Mouse (Mus musculus) right cerebral cortex, postnatal 25 days (tissue): ENCODE measurements around the gene Cct5.

ENCODE experiments used
- DNase-seq: peaks from one replicate; pipeline ENCODE4 v3.0.0; 2022

Gene Cct5

DNA sequence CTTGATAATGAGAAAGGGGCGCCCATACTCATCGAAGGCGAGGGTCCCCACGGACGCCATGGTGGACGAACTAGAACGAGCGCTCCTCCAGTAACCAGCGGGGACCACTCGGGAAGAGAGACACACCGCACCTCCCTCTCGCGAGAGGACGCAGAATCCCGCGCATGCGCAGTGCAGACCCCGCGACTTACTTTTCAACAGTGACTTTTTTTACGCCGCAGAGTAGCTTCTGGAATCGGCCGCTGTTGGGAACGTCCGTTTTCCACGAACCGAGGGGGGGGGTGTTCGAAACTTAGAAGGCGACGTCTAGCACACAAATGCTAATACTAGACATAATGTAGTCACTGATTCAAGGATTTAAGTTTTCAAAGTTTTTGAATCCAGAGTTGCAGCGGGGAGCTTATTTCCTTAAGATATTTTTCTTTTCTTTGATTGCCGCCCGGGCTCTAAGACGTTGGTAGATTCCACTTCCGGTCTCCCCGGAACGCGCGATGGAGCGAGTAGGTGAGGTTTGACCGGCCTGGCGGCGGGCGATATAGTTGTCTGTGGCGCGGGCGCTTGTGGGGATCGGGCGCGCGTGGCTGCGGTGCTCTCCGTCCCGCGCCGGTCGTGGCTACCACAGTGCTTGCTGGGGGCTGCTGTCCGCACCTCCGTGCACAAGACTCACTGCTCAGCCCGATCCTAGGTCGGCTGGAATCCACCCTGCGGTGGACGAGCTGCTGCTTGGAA is at the start of gene Cct5, which contains the start of gene Fam173b:
Gene Cct5, minus strand, starts transcription at position 159 of the 729 bp plus-strand sequence.
Gene Fam173b, plus strand, starts transcription at position 207 of the 729 bp plus-strand sequence.
- peak; percentile 98 for DNase-seq

DNA sequence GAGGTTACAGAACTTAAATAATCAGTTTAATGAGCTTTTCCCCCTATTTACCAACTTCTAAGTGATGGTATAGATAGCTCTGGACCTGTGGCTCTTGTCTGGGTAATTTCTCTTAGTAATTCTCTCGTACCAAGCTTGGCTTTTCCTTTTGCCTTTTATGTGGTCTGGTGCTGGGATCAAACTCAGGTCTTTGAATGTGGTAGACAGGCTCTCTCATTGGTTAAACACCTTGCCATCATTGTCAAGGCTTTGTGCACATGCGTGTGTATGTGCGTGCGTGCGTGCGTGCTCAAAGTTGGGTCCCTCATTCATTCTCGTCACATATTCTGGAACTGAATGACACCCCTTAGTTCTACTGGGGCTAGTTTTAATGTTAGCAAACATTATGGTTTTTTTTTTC is 49.2 kb upstream of the Cct5 start:
- no peak for DNase-seq

DNA sequence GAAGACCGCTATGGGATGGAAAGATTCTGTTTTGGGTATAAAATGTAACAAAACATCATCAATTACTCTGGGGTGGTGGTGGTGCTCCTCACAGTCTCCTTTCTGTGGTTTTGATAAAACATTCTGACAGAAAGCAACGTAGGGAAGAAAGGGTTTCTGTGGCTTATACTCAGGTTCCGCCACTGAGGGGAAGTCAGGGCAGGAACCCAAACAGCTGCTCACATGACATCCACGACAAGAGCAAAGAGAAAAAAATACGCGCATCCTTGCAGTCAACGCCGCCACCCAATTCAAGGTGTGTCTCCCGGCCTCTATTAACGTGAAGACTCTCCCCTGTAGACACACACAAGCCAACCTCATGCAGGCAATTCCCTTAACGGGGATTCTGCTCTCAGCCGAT is 48.1 kb upstream of the Cct5 start:
- no peak for DNase-seq

DNA sequence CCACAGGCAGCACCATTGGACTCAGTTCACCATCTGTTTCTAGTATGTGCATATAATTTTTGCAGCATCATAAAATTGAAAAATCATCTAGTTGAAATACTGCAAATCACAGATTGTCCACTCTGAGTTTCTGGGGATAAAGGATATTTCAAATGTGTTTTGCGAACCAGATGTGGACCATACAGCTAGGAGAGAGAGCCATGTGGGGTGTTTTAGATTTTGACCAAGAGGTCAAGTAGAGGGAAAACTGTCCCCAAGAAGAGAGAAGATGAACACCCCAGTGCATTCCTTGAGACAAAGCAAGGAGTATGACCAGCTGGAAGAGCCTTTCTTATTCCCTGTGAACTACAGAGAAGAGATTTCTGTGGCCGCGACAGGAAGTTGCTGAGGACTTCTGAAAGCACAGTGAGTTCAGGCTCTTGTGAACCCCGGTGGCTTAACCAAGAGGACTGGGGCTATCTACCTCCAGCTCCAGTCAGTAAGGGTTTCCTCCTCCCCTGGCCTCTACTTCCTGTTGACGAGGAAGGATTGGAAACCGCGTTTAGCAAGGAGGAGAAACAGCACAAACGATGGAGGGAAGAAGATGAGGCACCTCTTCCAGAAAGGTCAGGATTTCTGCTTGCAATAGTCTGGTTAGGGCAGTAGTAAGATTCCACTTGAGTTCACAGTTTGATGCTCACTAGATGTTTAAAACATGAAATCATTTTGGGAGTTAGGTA is 46.4 kb upstream of the Cct5 start:
- no peak for DNase-seq

DNA sequence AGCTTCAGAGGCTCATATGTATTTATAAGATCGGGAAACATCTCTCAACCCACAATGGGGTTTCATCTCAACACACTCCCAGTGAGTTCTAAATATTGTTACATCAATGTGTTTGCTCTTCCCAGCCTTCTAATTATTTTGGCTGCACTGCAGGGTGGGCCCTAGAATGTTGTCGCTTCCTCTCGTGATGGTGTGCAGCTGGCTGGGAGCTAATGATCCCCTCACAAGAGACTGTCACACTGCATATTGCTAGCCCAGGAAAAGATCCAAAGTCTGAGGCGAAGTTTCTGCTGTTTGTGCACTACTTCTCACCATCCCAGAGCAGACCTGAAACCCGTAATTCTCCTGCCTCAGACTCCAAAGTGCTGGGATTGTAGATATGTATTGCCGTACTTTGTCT is 45.6 kb upstream of the Cct5 start:
- no peak for DNase-seq

DNA sequence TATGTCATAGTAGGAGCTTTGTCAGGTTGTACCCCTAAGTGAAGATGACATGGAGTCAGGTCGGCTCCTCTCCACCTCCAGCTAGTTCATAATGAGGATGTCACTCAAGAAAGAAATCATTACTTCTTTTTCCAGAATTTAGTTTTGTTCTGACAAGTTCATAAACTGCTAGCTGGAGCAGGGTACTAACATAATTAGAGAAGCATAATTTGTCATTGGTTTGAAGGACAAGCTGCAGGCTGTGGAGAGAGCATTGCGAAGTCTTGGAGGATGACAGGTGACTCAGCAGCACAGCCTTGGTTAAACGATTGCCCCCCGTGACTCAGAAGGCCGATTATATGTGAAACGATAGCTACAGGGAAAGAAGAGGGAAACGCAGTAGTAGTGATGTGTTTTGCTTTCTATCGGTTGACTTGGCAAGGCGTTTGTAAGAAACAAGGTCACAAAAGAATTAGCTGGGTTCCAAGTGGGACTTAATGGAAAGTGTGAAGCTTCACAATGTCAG is 34.5 kb upstream of the Cct5 start:
- no peak for DNase-seq

DNA sequence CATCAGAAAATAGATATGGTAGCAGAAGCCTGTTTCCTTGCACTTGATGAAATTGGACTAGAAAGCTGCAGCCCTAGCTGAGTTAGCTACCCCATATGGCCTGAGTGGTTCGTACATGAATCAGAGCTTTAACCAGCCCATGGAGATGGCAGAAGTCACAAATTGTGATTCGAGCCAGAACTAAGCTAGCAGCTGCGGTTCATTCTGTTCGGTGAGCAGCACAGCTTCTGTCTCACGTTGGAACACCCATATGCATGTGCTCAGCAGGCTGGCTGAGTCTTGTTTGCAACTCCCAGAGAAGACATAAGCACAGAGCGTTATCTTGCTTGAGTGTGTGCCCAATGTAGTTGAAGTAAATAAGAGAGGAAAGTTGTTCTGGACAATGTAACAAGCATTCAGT is 33.0 kb upstream of the Cct5 start:
- DNase-seq = peak; percentile 55

DNA sequence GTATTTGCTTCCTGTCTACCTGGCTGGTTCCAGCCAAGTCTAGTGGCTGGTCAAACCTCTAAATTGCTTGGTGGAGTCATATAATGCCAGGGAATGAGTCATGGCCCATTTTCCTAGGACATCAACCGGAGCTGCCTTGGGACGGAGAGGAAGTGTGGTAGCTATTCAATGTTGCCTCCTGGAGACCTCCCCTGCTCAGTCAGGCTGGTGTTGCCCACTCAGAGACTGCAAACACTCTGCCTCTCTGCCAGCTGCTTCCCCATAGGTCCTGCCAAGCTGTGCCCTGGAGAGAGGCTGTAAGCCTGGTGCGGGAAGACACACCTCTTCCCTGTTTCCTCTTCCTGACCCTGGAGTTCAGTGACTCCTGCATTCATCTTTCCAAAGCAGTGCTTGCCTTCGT is 30.9 kb upstream of the Cct5 start:
- no peak for DNase-seq

DNA sequence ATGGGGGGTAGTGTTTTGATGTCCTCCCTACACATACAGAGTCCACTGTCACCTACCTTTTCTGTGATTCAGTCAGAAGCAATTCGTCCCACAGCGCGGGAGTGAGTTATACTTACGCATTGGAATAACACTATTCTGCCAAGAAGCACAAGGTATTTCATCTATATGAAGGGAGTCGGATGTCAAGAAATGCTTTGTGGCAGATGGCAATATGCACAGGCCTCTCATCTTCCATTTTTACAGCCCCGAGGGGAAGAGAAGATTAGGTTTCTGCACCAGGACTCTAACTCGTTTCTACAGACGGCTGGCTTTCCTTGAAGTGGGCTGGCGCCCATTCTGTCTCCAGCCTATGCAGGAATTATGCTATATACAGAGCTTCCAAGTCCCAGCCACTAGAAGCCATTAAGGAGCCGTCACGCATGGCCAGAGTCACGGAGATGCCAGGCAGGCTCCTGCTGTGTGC is 29.8 kb upstream of the Cct5 start:
- no peak for DNase-seq

DNA sequence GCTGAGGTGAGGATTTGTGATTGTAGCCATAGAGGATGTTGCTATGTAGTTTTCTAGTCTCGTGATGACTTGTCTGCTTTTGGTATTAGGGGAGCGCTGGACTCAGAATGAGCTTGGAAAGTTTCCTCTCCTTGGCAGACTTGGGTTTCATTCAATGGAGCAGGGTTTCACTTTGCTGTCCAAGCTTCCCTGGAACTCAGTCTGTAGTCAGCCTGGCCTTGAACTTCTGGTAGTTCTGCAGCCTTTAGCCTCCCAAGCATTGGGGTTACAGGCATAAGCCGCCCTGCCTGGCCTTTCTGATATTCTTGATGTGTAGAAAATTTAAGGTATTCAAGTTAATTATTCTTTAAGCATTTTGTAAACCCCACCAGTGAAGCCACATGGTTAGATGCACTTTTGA is 28.0 kb upstream of the Cct5 start:
- DNase-seq = no peak

DNA sequence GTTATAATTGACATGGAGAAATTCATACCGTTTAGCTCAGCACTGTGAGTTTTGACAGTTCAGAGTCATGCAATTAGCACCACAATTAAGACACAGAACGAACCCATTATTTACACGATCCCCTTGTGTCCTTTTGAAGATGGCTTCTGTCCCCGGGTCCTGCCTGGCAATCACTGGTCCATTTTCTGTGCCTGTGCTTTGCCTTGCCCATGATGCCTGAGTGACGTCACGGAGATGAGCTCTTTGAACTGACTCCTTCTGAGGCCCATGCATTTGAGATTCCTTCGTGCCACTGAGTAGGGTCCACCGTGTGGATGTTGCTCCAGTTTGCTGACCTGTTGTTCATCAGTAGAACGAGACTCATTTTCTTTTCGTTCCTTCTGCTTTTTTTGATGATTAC is 26.6 kb upstream of the Cct5 start:
- DNase-seq = no peak

DNA sequence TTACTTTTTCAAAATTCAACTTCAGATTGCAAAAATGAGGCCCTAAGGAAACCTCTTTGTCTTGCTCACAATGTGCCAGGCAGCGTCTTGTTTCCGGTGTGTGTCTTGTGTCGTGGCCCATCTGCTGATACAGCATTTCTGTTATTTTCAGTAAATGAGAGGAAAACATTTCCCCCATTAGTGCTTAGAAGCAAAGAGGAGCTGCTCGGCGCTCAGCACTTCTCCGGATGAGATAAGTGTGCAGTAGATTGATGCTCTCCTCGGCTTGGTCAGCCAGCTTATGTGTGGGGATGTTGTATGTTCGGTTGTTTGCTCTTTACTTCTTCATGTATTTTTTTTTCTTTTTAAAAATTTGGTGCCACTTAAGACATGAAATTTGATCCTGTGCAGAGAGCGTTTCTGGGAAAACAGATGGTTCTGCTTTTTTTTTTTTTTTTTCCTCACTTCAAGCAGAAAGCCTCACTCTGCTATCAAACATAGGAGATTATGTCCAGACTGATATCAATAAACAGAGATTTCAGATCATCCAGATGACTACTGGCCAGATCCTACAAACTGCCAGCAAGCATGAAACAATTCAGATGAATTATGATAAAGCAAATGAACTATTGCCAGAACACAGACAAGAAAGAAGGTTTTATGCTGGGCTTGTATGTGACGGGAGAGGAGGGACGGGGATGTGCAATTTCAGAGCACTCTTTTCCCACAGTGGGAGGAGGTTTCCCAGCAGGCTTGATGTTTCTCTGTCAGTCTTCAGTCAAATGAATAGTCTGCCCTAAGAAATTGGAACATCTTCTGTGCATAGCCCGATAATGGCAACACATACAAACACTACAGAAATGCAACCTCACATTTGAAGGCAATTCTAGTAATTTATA is 25.9 kb upstream of the Cct5 start:
- DNase-seq = no peak

DNA sequence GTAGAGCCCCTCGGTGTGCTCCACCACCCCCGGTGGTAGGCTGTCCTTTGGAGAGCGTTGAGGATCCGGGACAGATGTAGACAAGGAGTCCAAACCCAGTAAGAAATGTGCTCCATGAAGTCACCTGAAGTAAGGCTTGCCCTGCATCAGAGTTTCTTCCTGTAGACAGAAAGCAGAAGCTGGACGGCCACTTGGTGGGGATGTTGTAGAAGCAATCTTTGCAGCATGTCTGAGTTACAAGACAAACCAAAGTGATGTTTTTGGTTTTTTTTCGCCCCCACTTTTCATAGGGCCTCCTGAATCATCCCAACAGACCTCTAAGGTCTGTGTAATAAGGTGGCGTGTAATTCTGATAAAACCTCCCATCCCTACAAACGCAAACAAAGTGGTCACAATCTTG is 17.9 kb upstream of the Cct5 start:
- DNase-seq = no peak

DNA sequence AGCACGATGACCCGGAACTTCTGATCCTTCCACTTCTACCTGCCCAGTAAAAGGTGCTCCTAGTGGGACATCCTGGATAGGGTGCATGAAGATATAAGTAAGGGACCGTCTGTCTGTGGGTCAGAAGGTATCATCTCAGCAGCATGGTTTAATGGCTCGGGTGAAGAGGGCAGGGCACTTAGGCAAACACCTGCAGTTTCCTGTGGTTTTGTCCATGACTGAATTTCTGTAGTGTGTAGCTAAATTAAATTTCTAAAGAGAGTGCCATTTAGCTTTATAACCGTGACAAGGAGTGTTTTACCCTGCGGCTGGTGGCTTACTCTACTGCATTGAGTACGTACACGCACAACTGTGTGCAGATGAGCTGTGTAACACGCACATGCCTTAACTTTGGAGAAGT is 15.7 kb upstream of the Cct5 start:
- DNase-seq = no peak

DNA sequence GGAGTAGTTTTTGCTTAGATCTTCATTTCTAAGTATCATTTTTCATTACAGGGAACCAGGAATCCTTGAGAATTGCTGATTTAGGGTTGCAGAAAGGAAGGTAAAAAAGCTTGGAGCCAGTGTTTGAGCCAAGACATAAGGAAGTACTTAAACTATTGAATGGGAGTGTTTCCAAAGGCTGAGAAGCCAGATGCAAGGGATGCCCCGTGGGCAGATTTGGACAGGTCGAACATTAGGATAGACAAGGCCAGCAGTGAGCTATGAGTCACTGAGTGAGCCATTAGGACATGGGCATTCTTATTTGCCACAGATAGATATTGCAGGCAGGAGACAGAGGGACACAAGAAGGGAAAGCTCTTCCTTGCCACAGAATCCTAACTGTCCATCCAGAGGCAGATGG is 13.1 kb upstream of the Cct5 start:
- DNase-seq = no peak

DNA sequence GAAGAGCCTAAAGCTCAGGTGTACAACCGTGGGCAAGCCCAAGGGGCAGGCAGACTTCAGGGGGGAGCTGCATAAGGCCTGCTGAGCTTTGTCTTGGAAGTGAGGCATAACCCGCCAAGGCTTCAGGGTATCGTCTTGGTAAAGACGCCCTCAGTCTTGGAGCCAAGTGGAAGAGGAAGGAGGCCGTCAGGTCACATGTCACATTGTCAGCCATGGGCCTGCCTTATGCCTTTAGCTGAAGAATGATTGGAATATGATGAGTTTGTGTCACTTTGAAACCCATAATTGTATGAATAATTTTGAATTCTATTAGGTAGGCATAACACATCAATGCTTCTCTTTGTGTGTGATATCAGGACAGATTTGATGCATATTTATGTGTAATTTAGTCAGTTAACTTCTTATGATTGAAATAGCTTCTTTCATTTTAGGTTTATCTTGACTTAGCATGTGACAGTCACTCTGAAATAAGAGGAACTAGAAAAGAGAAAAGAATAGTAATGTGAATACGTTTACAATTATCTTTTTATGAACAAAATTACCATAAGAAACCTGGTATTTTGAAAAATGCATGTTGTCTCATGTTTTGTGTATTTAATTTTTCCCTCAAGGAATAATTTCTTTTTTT is 12.3 kb upstream of the Cct5 start:
- no peak for DNase-seq

DNA sequence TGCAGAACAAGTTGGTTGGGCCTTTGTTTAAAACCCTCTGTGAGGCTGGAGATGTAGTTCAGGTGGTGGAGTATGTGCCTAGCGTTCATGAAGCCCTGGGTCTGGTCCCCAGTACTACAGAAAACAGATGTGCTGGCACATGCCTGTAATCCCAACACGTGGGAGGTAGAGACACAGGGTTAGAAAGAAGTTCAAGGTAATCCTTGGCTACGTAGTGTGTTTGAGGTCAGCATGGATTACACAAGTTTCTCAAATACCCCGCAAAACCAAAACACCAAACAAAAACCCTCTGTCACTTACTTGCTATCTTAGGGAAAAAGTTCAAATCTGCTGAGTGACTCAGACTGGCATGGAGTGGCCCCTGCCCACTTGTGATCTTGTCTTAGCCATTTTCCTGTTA is 10.4 kb upstream of the Cct5 start:
- DNase-seq = no peak

DNA sequence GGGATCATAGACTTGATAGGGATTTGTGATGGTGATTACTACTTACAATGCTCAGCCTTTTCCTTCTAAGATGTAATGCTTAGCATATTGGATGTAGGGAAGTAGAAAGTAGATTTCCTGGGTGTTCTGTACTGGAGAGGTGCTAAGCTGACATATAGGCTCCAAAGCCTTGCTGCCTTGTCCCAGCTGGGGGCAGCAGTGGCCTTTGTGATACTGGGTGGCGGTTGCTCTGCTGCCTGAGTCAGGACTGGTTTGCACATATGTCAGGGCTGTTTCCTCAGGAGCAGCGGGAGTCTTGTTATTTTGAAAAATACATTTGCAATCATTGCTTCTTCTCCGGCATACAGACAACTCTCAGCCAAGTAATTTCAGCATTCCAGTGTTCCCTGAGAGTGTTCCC is 9.4 kb upstream of the Cct5 start:
- DNase-seq = no peak

DNA sequence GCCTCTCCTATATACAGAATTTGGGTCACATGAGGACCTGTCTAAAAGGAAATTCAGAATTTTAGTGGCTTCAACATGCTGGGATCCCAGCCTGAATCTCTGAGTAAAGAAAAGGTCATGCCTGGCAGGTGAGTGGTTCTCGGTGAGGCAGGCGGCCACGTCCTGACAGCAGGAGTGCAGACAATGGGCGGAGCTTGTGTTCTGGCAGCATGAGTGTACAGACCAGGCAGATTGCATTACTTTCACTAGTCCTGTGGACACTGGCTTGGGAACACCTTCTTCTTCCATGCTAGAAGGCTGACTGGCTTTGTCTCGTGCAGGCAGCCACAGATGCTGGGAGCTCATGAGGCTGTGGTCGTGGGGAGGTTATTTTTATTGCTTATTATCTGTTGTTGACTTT is 5.2 kb upstream of the Cct5 start:
- no peak for DNase-seq

DNA sequence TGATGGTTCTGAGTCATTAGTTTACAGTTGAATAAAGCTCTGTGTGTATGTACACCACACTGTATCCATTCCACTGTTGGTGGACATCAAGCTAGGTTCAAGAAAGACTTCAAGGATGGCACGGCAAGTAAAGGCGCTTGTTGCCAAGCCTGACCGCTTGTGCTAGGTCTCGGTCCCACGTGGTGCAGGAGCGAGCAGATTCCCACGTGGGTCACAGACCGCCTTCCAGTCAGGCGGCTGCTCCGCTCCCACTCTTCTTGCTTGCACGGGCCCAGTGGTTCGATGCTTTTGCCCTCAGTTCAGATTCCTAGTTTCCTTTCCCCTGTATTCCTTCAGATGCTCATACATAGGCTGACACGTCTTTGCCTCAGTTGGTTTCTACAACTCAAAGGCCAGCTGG is 1.5 kb upstream of the Cct5 start:
- DNase-seq = no peak

DNA sequence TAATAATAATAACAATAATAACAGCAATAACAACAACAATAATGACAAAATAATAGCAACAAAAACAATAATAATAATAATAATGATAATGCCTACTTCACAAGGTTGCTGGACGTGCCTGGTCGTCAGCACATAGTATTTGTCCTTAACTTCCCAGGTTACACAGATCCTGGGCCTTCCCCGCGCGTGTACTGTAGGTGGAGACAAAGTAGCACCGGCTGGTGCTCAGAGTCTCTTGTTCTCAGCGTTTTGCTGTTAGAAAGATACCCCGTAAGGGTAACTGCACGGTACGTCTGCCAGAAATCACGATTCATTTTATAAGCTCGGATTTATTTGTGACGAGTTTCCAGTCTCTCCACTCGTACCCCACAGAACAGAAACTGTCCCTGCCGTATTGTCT is 822 bp upstream of the Cct5 start:
- DNase-seq = peak; percentile 44

DNA sequence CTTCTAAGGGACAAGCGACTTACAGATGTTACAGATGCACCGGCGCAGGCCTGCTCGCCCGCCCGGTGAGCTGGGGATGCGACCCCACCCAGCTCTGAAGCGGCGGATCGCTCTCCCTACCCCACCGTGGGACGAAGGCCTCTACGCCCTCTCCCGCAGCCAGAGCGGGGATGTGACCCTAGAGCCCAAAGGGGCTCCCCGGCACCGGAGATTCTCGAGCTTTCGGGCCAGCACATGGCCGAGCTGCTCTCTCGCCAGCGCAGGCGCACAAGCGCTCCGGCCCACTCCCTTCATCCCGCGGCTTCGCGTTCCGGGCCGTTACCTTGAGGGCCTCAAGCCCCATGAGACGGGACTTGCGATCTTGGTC is 342 bp downstream of the Cct5 start:
- DNase-seq = no peak

DNA sequence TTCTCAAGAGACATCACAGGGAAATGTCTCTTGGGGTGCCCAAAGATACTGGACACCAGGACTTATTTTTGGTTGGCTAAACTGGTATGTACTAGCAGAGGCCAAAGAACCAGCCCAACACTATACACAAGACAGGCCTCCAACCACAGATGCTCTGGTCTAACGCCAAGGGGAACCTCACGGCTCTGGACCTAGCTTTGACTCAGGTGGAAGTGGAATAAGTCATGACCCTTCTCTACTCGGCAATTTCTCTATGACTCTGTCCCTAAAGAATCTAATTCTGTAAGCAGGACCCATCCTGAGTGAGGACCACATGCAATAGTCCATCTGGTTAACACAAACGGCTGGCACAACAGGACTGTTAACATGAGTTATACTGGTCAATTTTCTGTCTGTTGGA is 1.8 kb downstream of the Cct5 start:
- no peak for DNase-seq
